Mouse (Mus musculus): ENCODE data around the gene Cyp8b1. TPM values are rescaled to one million over a fixed set of nuclear protein-coding genes. Genes with fewer than 3 reads are reported as not detected.

The Cyp8b1 gene
- total RNA-seq, 2 experiments from 2014 or later: 0.26 to 0.30 TPM

- DNase-seq: no peak
Measured at GRCm38 (mm10) chr9:121891301-121891700, 24.8 kb downstream of the Cyp8b1 start.

- peak; percentile 89 to 92 for DNase-seq
Measured at GRCm38 (mm10) chr9:121890441-121890941, 25.6 kb downstream of the Cyp8b1 start.

GRCm38 (mm10) chr9:121889927-121890440 lies 26.1 kb downstream of the Cyp8b1 start:
- DNase-seq: peak; percentile 43 to 61

GRCm38 (mm10) chr9:121882015-121882457 lies 34.1 kb downstream of the Cyp8b1 start:
- DNase-seq: peak; percentile 33

GRCm38 (mm10) chr9:121881301-121881700 lies 34.8 kb downstream of the Cyp8b1 start:
- peak; percentile 36 to 64 for DNase-seq

DNA sequence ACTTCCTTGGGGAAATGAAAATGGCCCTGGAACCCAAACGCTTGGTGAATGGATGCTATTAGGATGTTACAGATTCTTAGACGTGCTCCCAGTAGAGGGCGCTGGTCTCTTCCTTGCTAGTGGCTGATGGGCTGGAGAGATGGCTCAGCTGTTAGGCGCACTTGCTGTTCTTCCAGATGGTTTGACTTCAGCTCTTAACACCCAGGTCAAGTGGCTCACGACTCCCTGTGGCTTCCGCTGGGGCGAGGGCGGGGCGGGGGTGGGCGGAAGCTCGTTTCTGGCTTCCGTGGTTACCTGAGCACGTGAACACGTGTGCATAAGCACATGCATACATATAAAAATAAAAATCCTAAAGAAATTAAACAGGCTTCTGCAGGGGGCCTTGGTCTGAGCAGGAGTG lies 35.3 kb downstream of the Cyp8b1 start:
- peak; percentile 83 to 89 for DNase-seq

DNA sequence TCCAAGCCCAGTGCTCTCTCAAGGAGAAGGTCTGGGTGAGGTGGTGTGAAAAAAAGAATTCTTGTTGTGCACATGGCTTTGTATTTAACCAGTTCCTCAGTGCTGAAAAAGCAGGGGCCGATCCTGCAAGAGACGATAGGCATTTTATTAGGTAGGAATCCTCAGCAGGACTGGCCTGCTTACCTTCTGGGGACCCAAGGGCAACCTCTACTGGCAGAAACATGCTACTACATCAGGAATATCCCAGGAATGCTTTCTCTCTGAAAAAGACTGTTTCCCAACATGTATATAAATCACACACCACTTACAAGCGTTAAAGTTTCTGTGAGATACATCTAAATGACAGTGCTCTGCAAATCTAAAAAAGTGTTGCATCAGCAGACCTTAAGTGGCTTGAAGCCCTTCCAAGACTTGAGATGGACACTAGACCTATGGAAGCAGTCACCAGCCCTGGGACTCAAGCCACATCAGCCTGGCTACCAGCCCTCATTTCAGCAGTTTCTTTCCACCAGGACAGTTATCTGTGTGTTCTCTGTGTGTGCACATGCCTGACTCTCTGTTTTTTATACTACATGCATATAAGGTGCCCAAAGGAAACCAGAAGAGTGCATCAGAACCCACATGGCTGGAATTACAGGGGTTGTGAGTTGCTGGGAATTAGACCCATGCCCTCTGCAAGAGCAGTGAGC lies 38.9 kb downstream of the Cyp8b1 start:
- peak; percentile 48 to 73 for DNase-seq

- no peak for DNase-seq
Measured at GRCm38 (mm10) chr9:121873578-121873977, 42.5 kb downstream of the Cyp8b1 start.

DNA sequence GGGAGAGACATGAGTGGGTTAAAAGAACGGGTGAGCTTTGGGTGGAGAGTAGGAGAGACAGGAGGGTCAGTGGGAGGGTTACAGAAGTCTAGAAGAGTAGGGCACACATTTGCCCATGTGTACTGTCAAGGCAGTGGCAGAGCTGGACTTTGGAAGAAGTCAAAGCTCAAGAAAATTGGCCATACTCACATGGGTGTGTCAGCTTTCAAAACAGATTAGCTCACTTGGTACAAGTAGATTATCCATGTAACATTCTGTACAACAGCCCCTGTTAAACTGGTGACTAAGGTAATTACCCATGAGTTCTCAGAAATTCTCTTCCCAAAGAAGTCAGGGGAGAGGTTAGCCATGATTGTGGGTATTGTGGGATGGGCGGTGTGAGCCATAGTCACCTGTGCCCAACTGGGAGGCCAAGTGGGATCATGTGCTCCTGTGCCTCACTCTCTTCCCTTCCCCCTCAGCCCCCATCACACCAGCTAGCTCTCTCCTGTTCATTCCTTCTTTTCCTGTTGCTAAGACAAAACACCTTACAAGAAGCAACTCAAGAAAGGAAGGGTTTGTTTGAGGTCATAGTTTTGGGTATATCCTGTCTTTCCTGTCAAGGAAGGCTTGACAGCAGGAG lies 43.9 kb downstream of the Cyp8b1 start:
- no peak for DNase-seq

GRCm38 (mm10) chr9:121869973-121870515 lies 46.1 kb downstream of the Cyp8b1 start:
- no peak for DNase-seq

DNA sequence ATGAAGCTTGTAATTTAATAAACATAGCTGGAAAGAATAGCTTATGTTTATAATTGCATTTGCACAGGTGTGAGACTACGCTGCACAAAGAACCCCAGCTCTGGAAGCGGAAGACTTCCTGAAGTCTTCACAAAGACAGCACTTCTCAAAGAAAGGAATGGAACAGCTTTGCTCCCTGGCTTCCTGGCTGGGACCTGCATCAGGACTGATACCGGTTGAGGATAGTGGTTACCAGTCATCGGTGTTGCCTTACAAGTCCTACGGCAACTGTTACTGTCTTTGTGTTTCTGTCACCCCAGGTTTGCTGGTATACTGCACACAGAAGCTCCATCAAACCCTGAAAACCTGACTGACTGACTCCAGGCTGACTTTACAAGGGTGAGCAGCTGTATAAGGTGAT lies 46.7 kb downstream of the Cyp8b1 start:
- no peak for DNase-seq

DNA sequence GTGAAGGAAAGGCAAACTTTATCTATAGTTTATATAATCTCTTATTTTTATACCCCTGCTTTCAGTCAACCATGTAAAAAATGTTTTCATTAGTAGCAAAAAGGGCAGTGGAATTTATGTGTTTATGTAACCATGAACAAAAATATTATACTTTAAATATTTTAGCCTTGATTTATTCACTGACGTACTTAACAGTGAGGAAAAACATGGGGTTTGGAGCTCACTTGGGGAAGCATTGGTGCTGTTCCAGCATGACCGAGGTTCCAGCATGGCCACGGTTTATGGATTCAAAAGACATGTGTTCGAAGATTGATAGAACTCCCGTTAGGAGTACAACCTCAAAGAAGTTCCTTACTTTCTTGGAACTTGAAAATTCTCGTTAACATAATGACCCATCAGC lies 47.9 kb downstream of the Cyp8b1 start:
- no peak for DNase-seq

DNA sequence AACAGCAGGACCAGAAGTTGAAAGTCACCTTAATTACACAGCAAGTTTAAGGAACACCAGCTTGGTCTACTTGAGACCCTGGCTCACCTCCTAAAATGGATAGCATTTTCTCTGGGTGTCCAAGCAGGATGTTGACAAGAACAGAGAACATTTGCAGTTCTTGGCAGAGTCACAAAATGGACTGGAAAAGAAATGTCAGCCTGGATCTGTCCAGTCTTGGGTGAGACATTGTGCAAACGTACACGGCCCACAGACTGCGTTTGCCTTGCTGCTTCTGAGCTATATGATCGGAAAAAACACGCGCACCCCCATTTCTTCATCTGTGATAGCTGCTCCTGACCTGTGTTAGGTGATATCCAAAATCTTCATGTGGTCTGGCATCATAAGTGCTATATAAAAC lies 48.5 kb downstream of the Cyp8b1 start:
- no peak for DNase-seq

DNA sequence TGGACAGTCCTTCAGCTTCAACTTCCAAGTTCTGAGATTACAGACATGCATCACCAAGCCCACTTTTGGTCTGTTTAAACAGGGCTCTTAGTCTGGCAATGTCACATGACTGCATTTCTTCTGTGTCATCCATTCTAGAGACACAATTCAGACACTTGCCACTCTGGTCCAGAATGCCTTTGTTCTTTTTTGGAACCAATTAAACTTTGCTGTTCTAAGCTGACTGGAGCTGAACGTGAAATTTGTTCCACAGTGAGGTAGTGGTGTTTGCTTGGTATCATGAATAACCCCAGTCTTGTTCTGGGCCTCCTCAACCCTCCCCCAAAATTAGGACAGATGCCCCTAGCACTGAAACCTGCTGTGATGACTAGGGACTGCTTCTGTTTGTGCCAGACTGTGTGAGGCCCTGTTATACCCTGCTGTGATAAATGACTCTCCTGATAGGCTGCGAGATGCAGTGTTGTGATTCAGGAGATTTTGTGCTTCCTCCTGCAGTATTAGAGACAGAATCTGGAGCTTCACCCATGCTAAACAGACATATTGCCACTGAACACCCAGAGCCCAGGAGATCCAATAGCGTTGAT lies 50.6 kb downstream of the Cyp8b1 start:
- DNase-seq: no peak

DNA sequence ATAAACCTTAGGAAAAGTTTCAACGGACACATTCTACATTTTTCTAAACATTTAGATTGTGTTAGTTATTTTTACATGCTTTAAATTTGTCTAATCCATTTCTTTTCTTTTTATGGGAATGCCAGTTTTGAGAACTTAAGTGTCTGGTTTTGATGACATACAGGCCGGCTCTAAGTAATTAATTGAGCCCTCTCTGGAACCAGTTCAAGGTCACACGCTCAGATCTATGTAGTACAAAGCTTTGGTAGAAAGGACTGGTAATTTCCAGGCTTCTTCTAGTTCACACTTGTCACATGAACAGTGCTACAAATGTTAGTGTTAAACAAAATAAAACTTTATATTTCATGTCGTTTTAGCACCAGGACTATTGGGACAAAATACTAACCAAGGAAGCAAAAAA lies 51.3 kb downstream of the Cyp8b1 start:
- DNase-seq: peak in 1 of 2 experiments; percentile 47

Other genes starting within 250 kb of the Cyp8b1 start
- gene Sec22c, start 210.8 kb downstream of the Cyp8b1 start, total RNA-seq (2021): 1 to 10 TPM; 5.2 to 6.3 TPM
- gene Ss18l2, start 206.0 kb downstream of the Cyp8b1 start, total RNA-seq (2021): 10 to 100 TPM; 41.6 to 57.2 TPM
- 10 to 100 TPM; 58.2 to 90.2 TPM for gene Nktr, start 197.1 kb downstream of the Cyp8b1 start, total RNA-seq (2021)
- 10 to 100 TPM; 40.5 to 49.7 TPM for gene Zfp651, start 157.0 kb downstream of the Cyp8b1 start, total RNA-seq (2021)
- gene Klhl40, start 138.7 kb downstream of the Cyp8b1 start, total RNA-seq (2021): under 1 TPM in 1 of 2 experiments, not detected in 1; 0.16 TPM
- not detected for gene Hhatl, start 123.8 kb downstream of the Cyp8b1 start, total RNA-seq (2021)
- gene Ccdc13, start 76.8 kb downstream of the Cyp8b1 start, total RNA-seq (2021): 1 to 10 TPM; 1.0 to 1.1 TPM
- 100 to 1,000 TPM in 1 of 2 experiments, 10 to 100 TPM in 1; 80.9 to 105 TPM for gene Higd1a, start 57.9 kb downstream of the Cyp8b1 start, total RNA-seq (2021)
- under 1 TPM; 0.66 to 0.86 TPM for gene Ackr2, start 17.9 kb downstream of the Cyp8b1 start, total RNA-seq (2021)
- gene Fam198a, start 34.7 kb upstream of the Cyp8b1 start, total RNA-seq (2021): 1 to 10 TPM; 1.4 to 1.5 TPM
- gene Pomgnt2, start 80.8 kb upstream of the Cyp8b1 start, total RNA-seq (2021): 10 to 100 TPM; 17.0 to 20.7 TPM
- 100 to 1,000 TPM; 171 to 190 TPM for gene Snrk, start 201.0 kb upstream of the Cyp8b1 start, total RNA-seq (2021)

Data from adrenal gland, postnatal 36 days (tissue).